Mouse (Mus musculus) MEL (cell line): Measurements from ENCODE around the gene Prdm5. TPM values are rescaled to one million over a fixed set of nuclear protein-coding genes. Genes with fewer than 3 reads are reported as not detected.

Experiments
- DNase-seq: peaks from one replicate; pipeline ENCODE4 v3.0.0; 2011; ENCODE audit warnings: low read depth, low spot score
- H3K27ac ChIP-seq: 2 replicates; pipeline ENCODE4 v1.5.1; 2012; ENCODE audit warnings: low read depth, mild to moderate bottlenecking, control low read depth, low read length, moderate library complexity; ENCODE audit not compliant: control insufficient read depth
- H3K27me3 ChIP-seq, 2 experiments: fragments of 150-350 bp in 1 of 2; sonication (generic) in 1 of 2; 2 replicates each; pipeline ENCODE4 v1.6.1; 2012; ENCODE audit warnings: low read length in 2 of 2, mild to moderate bottlenecking in 2 of 2, improper control_type of control experiment in 1 of 2, moderate library complexity in 1 of 2; ENCODE audit not compliant: insufficient read depth in 2 of 2, control insufficient read depth in 1 of 2
- H3K36me3 ChIP-seq, 2 experiments: 2 replicates each; pipeline ENCODE4 v1.6.1; 2012 to 2014; ENCODE audit warnings: low read length in 2 of 2, improper control_type of control experiment in 1 of 2, inconsistent platforms in 1 of 2, mild to moderate bottlenecking in 1 of 2; ENCODE audit not compliant: insufficient read depth in 2 of 2, control insufficient read depth in 1 of 2
- H3K4me1 ChIP-seq, 2 experiments: fragments of 150-350 bp in 1 of 2; sonication (generic) in 1 of 2; 2 replicates each; pipeline ENCODE4 v1.6.1; 2012; ENCODE audit warnings: low read length in 2 of 2, improper control_type of control experiment in 1 of 2, mild to moderate bottlenecking in 1 of 2; ENCODE audit not compliant: insufficient read depth in 2 of 2, control insufficient read depth in 1 of 2
- H3K4me3 ChIP-seq, 2 experiments: fragments of 150-350 bp in 1 of 2; sonication (generic) in 1 of 2; 2 replicates each; pipeline ENCODE4 v1.5.1; 2012; ENCODE audit warnings: low read depth in 2 of 2, low read length in 2 of 2, mild to moderate bottlenecking in 2 of 2, moderate library complexity in 2 of 2, control low read depth in 1 of 2, improper control_type of control experiment in 1 of 2; ENCODE audit not compliant: control insufficient read depth in 1 of 2, insufficient read depth in 1 of 2
- H3K79me2 ChIP-seq: 2 replicates; pipeline ENCODE4 v1.6.1; 2012; ENCODE audit warnings: mild to moderate bottlenecking, low read length, moderate library complexity; ENCODE audit not compliant: control insufficient read depth, poor library complexity, insufficient read depth
- H3K9ac ChIP-seq: 2 replicates; pipeline ENCODE4 v1.6.1; 2012; ENCODE audit warnings: low read depth, mild to moderate bottlenecking, control low read depth, low read length, moderate library complexity; ENCODE audit not compliant: control insufficient read depth, poor library complexity, severe bottlenecking
- H3K9me3 ChIP-seq: fragments of 150-350 bp; sonication (generic); replicated peaks from 2 replicates; pipeline ENCODE4 v1.6.1; 2012; ENCODE audit warnings: mild to moderate bottlenecking, low read length, improper control_type of control experiment, moderate library complexity; ENCODE audit not compliant: insufficient read depth
- CTCF ChIP-seq, 3 experiments: IDR thresholded peaks in 2 of 3; conservative IDR thresholded peaks in 1 of 3; 2 replicates each; pipeline ENCODE4 v1.5.1; 2011 to 2012; ENCODE audit warnings: low read length in 3 of 3, low read depth in 2 of 3, mild to moderate bottlenecking in 2 of 3, improper control_type of control experiment in 1 of 3, inconsistent platforms in 1 of 3, mixed read lengths in 1 of 3, moderate library complexity in 1 of 3; ENCODE audit not compliant: control insufficient read depth in 1 of 3, insufficient read depth in 1 of 3, poor library complexity in 1 of 3, severe bottlenecking in 1 of 3
- ELF1 ChIP-seq: IDR thresholded peaks from 2 replicates; pipeline ENCODE4 v1.6.1; 2014; ENCODE audit warnings: low read depth, mild to moderate bottlenecking, inconsistent platforms, low read length, improper control_type of control experiment, moderate library complexity
- GABPA ChIP-seq: IDR thresholded peaks from 2 replicates; pipeline ENCODE4 v1.6.1; 2012; ENCODE audit warnings: low read depth, mild to moderate bottlenecking, inconsistent platforms, low read length, improper control_type of control experiment, moderate library complexity
- JUND ChIP-seq: IDR thresholded peaks from 2 replicates; pipeline ENCODE4 v1.6.1; 2011; ENCODE audit warnings: low read depth, mild to moderate bottlenecking, improper control_type of control experiment, low read length
- KAT2A ChIP-seq: conservative IDR thresholded peaks from 2 replicates; pipeline ENCODE4 v1.6.1; 2012; ENCODE audit warnings: low read depth, low read length, improper control_type of control experiment, inconsistent platforms
- MAFK ChIP-seq: IDR thresholded peaks from 2 replicates; pipeline ENCODE4 v1.6.1; 2011; ENCODE audit warnings: low read depth, mild to moderate bottlenecking, low read length, improper control_type of control experiment, borderline replicate concordance
- MAX ChIP-seq: IDR thresholded peaks from 2 replicates; pipeline ENCODE4 v1.6.1; 2011; ENCODE audit warnings: low read length, improper control_type of control experiment
- MEF2A ChIP-seq: IDR thresholded peaks from 2 replicates; pipeline ENCODE4 v1.6.1; 2014; ENCODE audit warnings: low read depth, mild to moderate bottlenecking, inconsistent platforms, low read length, improper control_type of control experiment; ENCODE audit not compliant: poor library complexity, insufficient replicate concordance, severe bottlenecking; ENCODE audit errors: extremely low read depth
- MYC ChIP-seq: IDR thresholded peaks from 2 replicates; pipeline ENCODE4 v1.6.1; 2011; ENCODE audit warnings: low read depth, mild to moderate bottlenecking, low read length, improper control_type of control experiment, moderate library complexity
- NELFE ChIP-seq: IDR thresholded peaks from 2 replicates; pipeline ENCODE4 v1.6.1; 2011; ENCODE audit warnings: low read depth, low read length, improper control_type of control experiment
- POLR2A ChIP-seq, 2 experiments: IDR thresholded peaks; 2 replicates each; pipeline ENCODE4 v1.6.1; 2011 to 2012; ENCODE audit warnings: low read length in 2 of 2, mild to moderate bottlenecking in 2 of 2, control low read depth in 1 of 2, improper control_type of control experiment in 1 of 2, low read depth in 1 of 2, moderate library complexity in 1 of 2; ENCODE audit not compliant: control insufficient read depth in 1 of 2, insufficient read depth in 1 of 2, poor library complexity in 1 of 2
- POLR2AphosphoS5 ChIP-seq: IDR thresholded peaks from 2 replicates; pipeline ENCODE4 v1.6.1; 2012; ENCODE audit warnings: low read depth, borderline replicate concordance, mild to moderate bottlenecking, inconsistent platforms, low read length, moderate library complexity, mixed read lengths
- RAD21 ChIP-seq: IDR thresholded peaks from 2 replicates; pipeline ENCODE4 v1.6.1; 2011; ENCODE audit warnings: mild to moderate bottlenecking, low read depth, low read length, improper control_type of control experiment
- SMC3 ChIP-seq: IDR thresholded peaks from 2 replicates; pipeline ENCODE4 v1.6.1; 2011; ENCODE audit warnings: low read depth, low read length, improper control_type of control experiment
- TAL1 ChIP-seq: IDR thresholded peaks from 2 replicates; pipeline ENCODE4 v1.6.1; 2012; ENCODE audit warnings: mild to moderate bottlenecking, inconsistent platforms, low read length, moderate library complexity, mixed read lengths
- TBP ChIP-seq: IDR thresholded peaks from 2 replicates; pipeline ENCODE4 v1.8.0; 2011; ENCODE audit warnings: low read depth, low read length, improper control_type of control experiment
- TCF12 ChIP-seq: IDR thresholded peaks from 2 replicates; pipeline ENCODE4 v1.6.1; 2014; ENCODE audit warnings: low read depth, mild to moderate bottlenecking, inconsistent platforms, low read length, improper control_type of control experiment, moderate library complexity
- USF1 ChIP-seq: IDR thresholded peaks from 2 replicates; pipeline ENCODE4 v1.6.1; 2014; ENCODE audit warnings: low read depth, mild to moderate bottlenecking, inconsistent platforms, low read length, improper control_type of control experiment, moderate library complexity
- USF2 ChIP-seq, 2 experiments: IDR thresholded peaks; 2 replicates each; pipeline ENCODE4 v1.6.1; 2011 to 2012; ENCODE audit warnings: improper control_type of control experiment in 2 of 2, low read length in 2 of 2, borderline replicate concordance in 1 of 2, inconsistent platforms in 1 of 2, low read depth in 1 of 2, mild to moderate bottlenecking in 1 of 2; ENCODE audit not compliant: insufficient read depth in 1 of 2
- ZKSCAN1 ChIP-seq: IDR thresholded peaks from 2 replicates; pipeline ENCODE4 v1.6.1; 2012; ENCODE audit warnings: low read depth, mild to moderate bottlenecking, inconsistent platforms, low read length, improper control_type of control experiment, moderate library complexity
- ZNF384 ChIP-seq: IDR thresholded peaks from 2 replicates; pipeline ENCODE4 v1.6.1; 2012; ENCODE audit warnings: low read depth, mild to moderate bottlenecking, inconsistent platforms, low read length, improper control_type of control experiment
- polyA plus RNA-seq, 2 experiments: library from polyadenylated mRNA; stranded (reverse) in 1 of 2; unstranded in 1 of 2; fragments of >175 nt in 1 of 2; fragments of >200 nt in 1 of 2; gene quantifications; 2 replicates each; pipeline versions ENCODE4 v1.2.1 to v1.2.4; 2012; ENCODE audit warnings: low replicate concordance in 2 of 2, low read depth in 1 of 2; ENCODE audit not compliant: insufficient read length in 2 of 2, insufficient read depth in 1 of 2, missing spikeins in 1 of 2
- total RNA-seq: library from RNA; depleted of rRNA; stranded (reverse); fragments of 300-350 nt; gene quantifications from 2 replicates; pipeline ENCODE4 v1.2.3, GENCODE M21; 2012

The Prdm5 gene
- total and polyA plus RNA-seq, 3 experiments, result 0.04 TPM; not detected in 2

GRCm38 (mm10) chr6:65850221-65850620, 71.4 kb downstream of the Prdm5 start:
- DNase-seq, result no peak
- no peaks in the 10 kb centered on the region for H3K9me3 ChIP-seq
- H3K36me3 ChIP-seq, result no peaks in the 10 kb centered on the region
- H3K79me2 ChIP-seq, result no peaks in the 10 kb centered on the region
- no peak for TF ChIP-seq CTCF (IDR thresholded peaks at IDR 0.05 in 2 of 3, conservative IDR thresholded peaks at IDR 0.05 in 1 of 3; ENCODE audit: control insufficient read depth in 1 of 3, insufficient read depth in 1 of 3, low read depth in 2 of 3, low read length in 3 of 3, poor library complexity in 1 of 3, severe bottlenecking in 1 of 3)
- H3K27ac ChIP-seq, result no peak overlapping the region
- no peaks in the 10 kb centered on the region for H3K27me3 ChIP-seq
- H3K4me1 ChIP-seq, result no peaks in the 10 kb centered on the region
- no peak overlapping the region for H3K9ac ChIP-seq
- no peak overlapping the region for H3K4me3 ChIP-seq

- no peak for DNase-seq
- no peaks in the 10 kb centered on the region for H3K9me3 ChIP-seq
- no peak overlapping the region for H3K4me3 ChIP-seq
- no peak overlapping the region for H3K9ac ChIP-seq
- no peaks in the 10 kb centered on the region for H3K27me3 ChIP-seq
- no peaks in the 10 kb centered on the region for H3K36me3 ChIP-seq
- no peak overlapping the region for H3K27ac ChIP-seq
- no peaks in the 10 kb centered on the region for H3K79me2 ChIP-seq
- no peaks in the 10 kb centered on the region for H3K4me1 ChIP-seq
- TF ChIP-seq TCF12 (no peak), GABPA (no peak), USF2 (IDR thresholded peaks at IDR 0.05; ENCODE audit: borderline replicate concordance in 1 of 2, insufficient read depth in 1 of 2, low read depth in 1 of 2, low read length in 2 of 2) (no peak), MEF2A (no peak), TBP (no peak), TAL1 (no peak)
These were observed 75.2 kb downstream of the Prdm5 start for GRCm38 (mm10) chr6:65854020-65854419.

- DNase-seq, result no peak
- no peaks in the 10 kb centered on the region for H3K79me2 ChIP-seq
These were observed 75.8 kb downstream of the Prdm5 start for GRCm38 (mm10) chr6:65854585-65854984.

GRCm38 (mm10) chr6:65860609-65861008, 81.8 kb downstream of the Prdm5 start:
- Histone ChIP-seq H3K36me3 (no peaks in the 10 kb centered on the region), H3K27ac (no peak overlapping the region), H3K4me3 (no peak overlapping the region), H3K9me3 (no peaks in the 10 kb centered on the region), H3K4me1 (no peaks in the 10 kb centered on the region), H3K79me2 (no peaks in the 10 kb centered on the region), H3K9ac (no peak overlapping the region)
- DNase-seq, result no peak
- TF ChIP-seq RAD21 (no peak), GABPA (no peak), TCF12 (no peak), KAT2A (no peak), ZNF384 (no peak), SMC3 (no peak), MYC (no peak), ZKSCAN1 (no peak), POLR2AphosphoS5 (no peak), USF1 (no peak), NELFE (no peak), MAX (no peak), MAFK (no peak), POLR2A (IDR thresholded peaks at IDR 0.05; ENCODE audit: control insufficient read depth in 1 of 2, insufficient read depth in 1 of 2, low read depth in 1 of 2, low read length in 2 of 2, poor library complexity in 1 of 2) (no peak), MEF2A (no peak)
- TF ChIP-seq, all 39 proteins: peak for 0
- no peaks in the 10 kb centered on the region for H3K27me3 ChIP-seq

More at GRCm38 (mm10) chr6:65854585-65854984, 75.8 kb downstream of the Prdm5 start:
- Histone ChIP-seq H3K4me1 (no peaks in the 10 kb centered on the region), H3K4me3 (no peak overlapping the region), H3K9ac (no peak overlapping the region), H3K36me3 (no peaks in the 10 kb centered on the region), H3K27ac (no peak overlapping the region), H3K27me3 (no peaks in the 10 kb centered on the region), H3K9me3 (no peaks in the 10 kb centered on the region)
- TF ChIP-seq USF2 (IDR thresholded peaks at IDR 0.05; ENCODE audit: borderline replicate concordance in 1 of 2, insufficient read depth in 1 of 2, low read depth in 1 of 2, low read length in 2 of 2) (no peak), TCF12 (no peak), JUND (no peak), ELF1 (no peak)
